Mouse (Mus musculus) liver, embryonic 15.5 days (tissue): Measurements from ENCODE around the gene Dnase1l1. TPM values are rescaled to one million over a fixed set of nuclear protein-coding genes. Genes with fewer than 3 reads are reported as not detected.

Source experiments
- ATAC-seq: fragments of 200-750 bp; cut with Nextera tagmentation; 2 replicates; pipeline ENCODE4 v1.8.0; 2017; ENCODE audit warnings: moderate number of reproducible peaks, mild to moderate bottlenecking, moderate library complexity; ENCODE audit not compliant: insufficient read depth
- H3K27ac ChIP-seq: fragments of 300-500 bp; sonication (generic); replicated peaks from 2 replicates; pipeline ENCODE4 v1.5.1; 2015; ENCODE audit warnings: mild to moderate bottlenecking, inconsistent platforms
- H3K27me3 ChIP-seq: fragments of 300-500 bp; sonication (generic); 2 replicates; pipeline ENCODE4 v1.6.1; 2015; ENCODE audit warnings: mild to moderate bottlenecking, inconsistent platforms
- H3K36me3 ChIP-seq: fragments of 300-500 bp; sonication (generic); replicated peaks from 2 replicates; pipeline ENCODE4 v1.6.1; 2015; ENCODE audit warnings: moderate library complexity, mild to moderate bottlenecking, inconsistent platforms
- H3K4me1 ChIP-seq: fragments of 300-500 bp; sonication (generic); replicated peaks from 2 replicates; pipeline ENCODE4 v1.6.1; 2015; ENCODE audit warnings: inconsistent platforms
- H3K4me2 ChIP-seq: fragments of 300-500 bp; sonication (generic); 2 replicates; pipeline ENCODE4 v1.6.1; 2015; ENCODE audit warnings: moderate library complexity, mild to moderate bottlenecking, inconsistent platforms
- H3K4me3 ChIP-seq: fragments of 300-500 bp; sonication (generic); replicated peaks from 2 replicates; pipeline ENCODE4 v1.5.1; 2015; ENCODE audit warnings: mild to moderate bottlenecking, inconsistent platforms
- H3K9ac ChIP-seq: fragments of 300-500 bp; sonication (generic); 2 replicates; pipeline ENCODE4 v1.6.1; 2015; ENCODE audit warnings: moderate library complexity, mild to moderate bottlenecking, inconsistent platforms
- H3K9me3 ChIP-seq: fragments of 300-500 bp; sonication (generic); replicated peaks from 2 replicates; pipeline ENCODE4 v1.6.1; 2016; ENCODE audit warnings: inconsistent platforms
- WGBS: fragments of 180-500 bp; shearing (Covaris S2); methylation state at CpG from one replicate; pipeline ENCODE4 v1.1.7; 2015; ENCODE audit warnings: mixed read lengths; ENCODE audit not compliant: insufficient replicate concordance; 5-methylcytosine and 5-hydroxymethylcytosine counted together
- polyA plus RNA-seq: library from polyadenylated mRNA; unstranded; fragments of >200 nt; fragmentation: Nextera tagmentation; extraction: Ambion mirVana; gene quantifications from 2 replicates; pipeline ENCODE4 v1.2.1, GENCODE M21; 2015

Gene Dnase1l1
- polyA plus RNA-seq, 1 experiment from 2014 or later: 24.5 TPM

DNA sequence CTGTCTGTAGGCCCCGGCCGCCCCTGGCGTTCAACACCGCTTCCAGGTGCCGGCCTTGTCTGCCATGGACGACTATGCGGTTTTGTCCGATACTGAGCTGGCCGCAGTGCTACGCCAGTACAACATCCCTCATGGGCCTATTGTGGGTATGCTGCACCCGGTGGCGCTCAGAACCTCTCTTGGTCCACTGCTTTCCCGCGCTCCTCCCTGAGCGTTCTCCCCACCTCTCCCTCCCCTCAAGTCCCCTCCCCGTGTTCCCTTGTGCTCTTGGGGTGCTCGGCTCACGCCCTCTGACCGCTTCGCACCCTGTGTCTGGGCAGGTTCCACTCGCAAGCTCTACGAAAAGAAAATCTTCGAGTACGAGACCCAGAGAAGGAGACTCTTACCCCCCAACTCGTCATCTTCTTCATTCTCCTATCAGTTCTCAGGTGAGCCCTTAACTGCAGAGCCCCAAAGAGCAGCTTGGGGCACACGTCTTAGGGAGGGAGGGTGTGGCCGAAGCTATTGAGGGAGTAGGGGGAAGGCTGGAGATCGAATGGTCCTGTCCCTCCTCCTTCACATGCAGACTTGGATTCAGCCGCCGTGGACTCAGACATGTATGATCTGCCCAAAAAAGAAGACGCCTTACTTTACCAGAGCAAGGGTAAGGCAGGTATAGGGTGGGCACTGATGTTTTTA is 27.1 kb downstream of the Dnase1l1 start:
- 21% methylated on average over 31 of the region's 31 CpGs for WGBS

DNA sequence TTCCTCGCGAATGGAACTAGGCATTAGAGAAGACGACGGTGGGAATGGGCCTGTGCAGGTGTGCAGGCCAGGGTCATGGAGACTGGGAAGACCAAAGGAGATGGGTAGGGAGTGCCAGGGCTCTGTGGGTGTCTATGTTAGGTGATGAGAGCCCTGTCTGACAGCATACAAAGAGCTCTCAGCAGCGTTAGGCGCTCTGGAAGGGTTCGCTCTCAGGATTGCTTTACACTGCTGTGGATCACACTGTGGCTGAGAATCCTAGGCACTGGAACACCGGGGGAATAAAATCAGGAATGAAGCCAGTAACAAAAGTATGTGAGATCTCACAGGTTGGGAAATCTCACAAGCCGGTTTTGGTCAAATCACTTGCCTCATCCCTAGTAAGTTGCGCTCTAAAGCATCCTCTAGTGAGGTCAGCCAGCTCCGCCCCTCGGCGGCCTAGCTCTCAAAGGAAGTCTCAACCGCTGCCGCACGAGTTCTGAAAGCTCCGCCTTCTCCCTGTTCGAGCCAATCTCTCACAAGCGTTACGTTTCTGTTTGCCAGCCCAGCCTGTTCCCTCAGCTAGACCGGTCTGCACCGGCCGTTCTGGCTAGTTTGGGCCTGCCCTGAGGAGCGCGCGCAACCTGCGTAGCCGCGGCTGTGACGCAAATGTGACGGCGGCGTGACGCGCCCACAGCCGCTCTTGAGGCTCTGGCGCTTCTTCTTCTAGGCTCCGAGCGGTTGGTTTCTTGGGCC is 27.8 kb downstream of the Dnase1l1 start, which contains the start of gene Emd:
Gene Emd (plus strand): TSS at position 535 of the 735 bp plus-strand sequence.
- 0 out of 2 replicates have a peak, but pooled peaks cover 5% of the 10 kb centered on the region for H3K36me3 ChIP-seq
- WGBS: 26% methylated on average over 39 of the region's 39 CpGs
- peaks cover 16% of the 10 kb centered on the region for H3K4me1 ChIP-seq
- H3K4me2 ChIP-seq: peak within 1 kb of the TSS; percentile 79
- peaks cover 6% of the 10 kb centered on the region; the same call in 1 of the 2 replicates for H3K27me3 ChIP-seq
- peak within 1 kb of the TSS; percentile 66 for H3K9ac ChIP-seq
- peak within 1 kb of the TSS; percentile 68 for H3K4me3 ChIP-seq
- H3K9me3 ChIP-seq: no peaks in the 10 kb centered on the region
- H3K27ac ChIP-seq: peak within 1 kb of the TSS; percentile 91
- ATAC-seq: peak; percentile 96

More for the DNA sequence above, 27.1 kb downstream of the Dnase1l1 start:
- peak overlapping the region; percentile 68 for H3K4me3 ChIP-seq
- H3K4me2 ChIP-seq: peak overlapping the region; percentile 79
- no peaks in the 10 kb centered on the region; the same call in 1 of the 2 replicates for H3K27me3 ChIP-seq
- H3K9ac ChIP-seq: peak overlapping the region; percentile 66
- H3K9me3 ChIP-seq: no peaks in the 10 kb centered on the region
- H3K27ac ChIP-seq: peak overlapping the region; percentile 91
- peaks cover 10% of the 10 kb centered on the region for H3K4me1 ChIP-seq
- ATAC-seq: peak; percentile 66
- 0 out of 2 replicates have a peak, but pooled peaks cover 5% of the 10 kb centered on the region for H3K36me3 ChIP-seq

DNA sequence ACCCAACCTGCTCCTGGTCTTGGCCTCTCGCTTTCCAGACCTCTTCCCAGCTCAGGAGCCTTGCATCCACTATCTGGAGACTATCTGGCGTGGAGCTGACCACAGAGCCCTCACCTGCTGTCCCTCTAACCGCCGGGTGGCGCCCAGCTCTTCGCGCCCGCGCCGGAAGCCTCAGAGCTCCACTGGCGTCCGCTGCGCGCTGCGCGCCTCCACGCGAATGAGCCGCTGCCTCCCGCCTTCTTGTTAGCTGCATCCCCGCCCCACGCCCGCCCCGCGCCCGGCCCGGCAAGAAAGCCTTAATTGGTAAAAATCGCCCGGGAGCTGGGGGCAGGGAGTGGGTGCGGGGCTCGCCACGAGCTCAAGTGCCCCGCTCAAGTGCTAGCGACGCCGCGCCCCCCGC is 32.5 kb downstream of the Dnase1l1 start, which contains the start of gene Flna:
Gene Flna (minus strand): TSS at position 206 of the 400 bp plus-strand sequence.
- H3K4me2 ChIP-seq: peak within 1 kb of the TSS; percentile 68
- ATAC-seq: no peak
- peaks cover 28% of the 10 kb centered on the region for H3K4me1 ChIP-seq
- 12% methylated on average over 38 of the region's 38 CpGs for WGBS
- H3K36me3 ChIP-seq: no peaks in the 10 kb centered on the region
- H3K27me3 ChIP-seq: peaks cover 11% of the 10 kb centered on the region; the same call in 1 of the 2 replicates
- H3K27ac ChIP-seq: no peak within 1 kb of the TSS
- H3K9ac ChIP-seq: peak within 1 kb of the TSS; percentile 37; the same call in 1 of the 2 replicates
- H3K9me3 ChIP-seq: no peaks in the 10 kb centered on the region
- peak within 1 kb of the TSS; percentile 46 for H3K4me3 ChIP-seq

DNA sequence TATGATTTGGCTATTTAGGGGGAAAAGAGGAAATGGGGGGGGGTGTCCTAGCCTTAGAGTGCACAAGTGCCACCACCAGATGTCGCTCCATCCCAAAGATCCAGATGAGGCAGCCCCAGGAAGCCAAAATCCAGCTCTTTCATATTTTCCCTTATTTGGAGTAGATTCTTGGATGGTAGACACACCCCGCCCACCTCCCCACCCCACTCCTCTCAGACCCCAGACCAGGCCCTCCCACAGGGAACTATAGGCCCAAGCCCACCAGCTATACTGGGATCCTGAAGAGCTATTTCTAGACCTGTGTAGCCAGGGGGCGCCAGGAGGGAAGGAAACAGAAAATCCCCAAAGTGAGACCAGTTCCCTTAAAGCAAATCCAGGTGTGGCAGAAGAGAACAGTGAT is 33.5 kb downstream of the Dnase1l1 start:
- Histone ChIP-seq H3K4me2 (peak overlapping the region; percentile 68), H3K4me1 (peaks cover 37% of the 10 kb centered on the region), H3K9me3 (no peaks in the 10 kb centered on the region), H3K36me3 (no peaks in the 10 kb centered on the region), H3K4me3 (0 out of 2 replicates have a peak overlapping the region, but pooled peaks have one; percentile 46), H3K27ac (no peak overlapping the region), H3K9ac (no peak overlapping the region), H3K27me3 (peaks cover 11% of the 10 kb centered on the region; the same call in 1 of the 2 replicates)
- WGBS: 7% methylated on average over 3 of the region's 3 CpGs
- no peak for ATAC-seq

DNA sequence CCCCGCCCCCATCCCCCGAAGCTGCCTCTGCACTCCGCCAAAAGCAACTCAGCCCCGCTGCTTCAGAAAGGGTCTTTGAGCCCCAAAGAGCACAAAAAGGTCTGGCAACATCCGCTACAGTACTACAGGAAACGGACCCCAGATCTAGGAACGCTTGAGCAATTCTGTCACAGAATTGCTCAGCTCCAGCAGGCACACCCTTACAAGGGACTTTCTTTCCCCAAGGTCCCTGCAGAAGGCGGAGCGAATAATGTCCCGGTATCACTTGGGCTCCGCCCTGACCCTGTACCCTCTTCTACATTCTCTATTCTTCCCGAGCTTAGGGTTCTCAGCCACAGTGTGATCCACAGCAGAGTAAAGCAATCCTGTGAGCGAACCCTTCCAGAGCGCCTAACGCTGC is 35.4 kb downstream of the Dnase1l1 start:
- ATAC-seq: peak; percentile 21
- peaks cover 42% of the 10 kb centered on the region for H3K4me1 ChIP-seq
- WGBS: 26% methylated on average over 15 of the region's 15 CpGs
- peak overlapping the region; percentile 14; the same call in 1 of the 2 replicates for H3K27ac ChIP-seq
- H3K4me2 ChIP-seq: peak overlapping the region; percentile 85
- peaks cover 3% of the 10 kb centered on the region; the same call in 1 of the 2 replicates for H3K36me3 ChIP-seq
- peaks cover 11% of the 10 kb centered on the region; the same call in 1 of the 2 replicates for H3K27me3 ChIP-seq
- H3K9me3 ChIP-seq: no peaks in the 10 kb centered on the region
- peak overlapping the region; percentile 15; the same call in 1 of the 2 replicates for H3K9ac ChIP-seq
- peak overlapping the region; percentile 58 for H3K4me3 ChIP-seq

DNA sequence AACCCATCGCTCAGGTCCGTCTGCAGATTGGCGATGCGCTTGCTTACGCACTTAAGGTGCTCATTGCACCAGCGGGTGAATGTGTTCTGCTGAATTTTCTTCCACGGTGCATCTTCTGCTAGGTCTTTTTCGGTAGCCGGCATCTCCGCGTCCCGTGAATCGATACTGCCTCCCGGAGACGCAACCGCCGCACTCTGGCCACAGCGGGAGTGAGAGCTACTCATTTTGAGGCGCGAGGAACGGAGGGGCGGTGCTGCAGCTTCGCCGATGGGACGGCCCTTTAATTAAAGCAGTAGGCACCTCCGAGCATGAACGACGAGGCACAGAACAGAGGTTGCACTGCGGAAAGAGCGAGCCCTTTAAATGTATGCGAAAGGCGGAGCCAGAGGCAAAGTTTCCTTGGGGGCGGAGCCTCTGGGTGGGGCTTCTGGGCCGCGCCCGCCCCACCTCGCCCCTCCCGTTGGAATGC is 35.9 kb downstream of the Dnase1l1 start:
- Histone ChIP-seq H3K4me2 (peak overlapping the region; percentile 85), H3K4me1 (peaks cover 42% of the 10 kb centered on the region), H3K36me3 (peaks cover 4% of the 10 kb centered on the region; the same call in 1 of the 2 replicates), H3K27ac (peak overlapping the region; percentile 55; the same call in 1 of the 2 replicates), H3K27me3 (peaks cover 11% of the 10 kb centered on the region; the same call in 1 of the 2 replicates), H3K9ac (peak overlapping the region; percentile 45), H3K4me3 (peak overlapping the region; percentile 58), H3K9me3 (no peaks in the 10 kb centered on the region)
- WGBS: 15% methylated on average over 38 of the region's 38 CpGs
- ATAC-seq: peak; percentile 80

DNA sequence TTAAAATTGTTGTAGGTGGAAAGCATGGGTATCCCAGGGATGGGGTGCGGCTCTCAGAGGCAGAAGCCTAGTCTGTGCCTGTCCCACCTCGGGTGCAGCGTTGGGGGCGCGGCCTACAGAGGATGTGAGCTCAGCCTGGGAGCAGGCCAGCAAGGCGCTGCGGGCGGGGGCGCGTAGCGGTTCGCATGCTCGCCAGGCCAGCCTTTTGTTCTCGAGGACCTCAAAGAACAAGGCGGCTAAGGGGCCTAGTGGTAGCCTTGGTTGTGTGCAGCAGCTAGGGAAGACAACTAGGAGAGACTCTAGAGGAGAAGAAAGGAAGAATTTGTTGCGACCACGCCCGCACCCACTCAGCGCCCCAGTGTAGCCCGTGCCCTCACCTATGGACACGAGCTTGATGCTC is 36.5 kb downstream of the Dnase1l1 start:
- H3K9ac ChIP-seq: peak overlapping the region; percentile 45
- H3K9me3 ChIP-seq: no peaks in the 10 kb centered on the region
- peaks cover 10% of the 10 kb centered on the region; the same call in 1 of the 2 replicates for H3K36me3 ChIP-seq
- peak overlapping the region; percentile 85 for H3K4me2 ChIP-seq
- peak overlapping the region; percentile 55; the same call in 1 of the 2 replicates for H3K27ac ChIP-seq
- peak; percentile 43 for ATAC-seq
- H3K4me3 ChIP-seq: peak overlapping the region; percentile 58
- peaks cover 42% of the 10 kb centered on the region for H3K4me1 ChIP-seq
- 14% methylated on average over 21 of the region's 21 CpGs for WGBS
- peaks cover 11% of the 10 kb centered on the region; the same call in 1 of the 2 replicates for H3K27me3 ChIP-seq

DNA sequence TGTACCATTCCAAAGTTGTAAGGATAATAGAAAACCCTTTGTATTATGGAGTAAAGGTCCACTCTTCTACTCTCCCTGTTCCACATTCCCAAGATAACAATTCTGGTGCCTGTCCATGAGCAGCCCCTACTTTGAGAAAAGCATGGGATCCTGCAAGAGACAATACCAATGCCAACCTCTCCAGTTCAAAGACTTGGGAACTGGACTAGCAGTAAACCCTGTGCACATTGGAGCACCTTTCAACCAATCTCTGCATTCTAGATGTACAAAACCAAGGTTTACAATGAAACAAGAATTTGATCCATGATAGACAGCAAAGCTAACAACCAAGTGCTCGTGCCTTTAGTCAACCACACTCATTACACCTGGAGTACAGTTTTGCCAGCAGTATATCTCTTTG is 37.0 kb downstream of the Dnase1l1 start:
- Histone ChIP-seq H3K27me3 (0 out of 2 replicates have a peak, but pooled peaks cover 11% of the 10 kb centered on the region), H3K9ac (peak overlapping the region; percentile 45), H3K27ac (peak overlapping the region; percentile 55), H3K9me3 (no peaks in the 10 kb centered on the region), H3K4me2 (peak overlapping the region; percentile 85), H3K4me3 (peak overlapping the region; percentile 58), H3K36me3 (peaks cover 16% of the 10 kb centered on the region; the same call in 1 of the 2 replicates), H3K4me1 (peaks cover 42% of the 10 kb centered on the region)
- WGBS: 21% methylated on average over 1 of the region's 1 CpGs
- no peak for ATAC-seq

DNA sequence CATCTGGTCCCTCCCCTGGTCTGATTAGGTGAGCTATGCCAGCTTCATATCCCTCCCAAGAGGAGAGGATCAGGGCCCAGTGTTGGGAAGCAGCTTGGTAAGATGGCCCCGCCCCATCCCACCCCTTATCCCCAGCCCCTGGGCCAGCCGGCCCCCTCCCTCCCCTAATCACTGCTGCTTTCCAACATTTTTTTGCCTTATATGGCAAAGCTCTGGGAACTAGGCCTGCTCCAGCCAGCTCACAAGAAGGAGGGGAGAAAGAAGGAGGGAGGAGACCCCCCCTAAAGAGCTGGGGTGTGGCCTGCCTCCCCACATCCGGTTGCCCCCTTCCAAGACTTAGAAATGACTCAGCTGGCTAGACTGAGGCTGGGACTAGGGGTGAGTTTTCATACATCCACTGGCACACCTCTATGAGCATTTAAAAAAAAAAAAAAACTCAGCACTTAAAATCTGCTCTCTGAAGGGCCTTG is 37.5 kb downstream of the Dnase1l1 start:
- Histone ChIP-seq H3K27me3 (0 out of 2 replicates have a peak, but pooled peaks cover 8% of the 10 kb centered on the region), H3K9ac (no peak overlapping the region), H3K36me3 (peaks cover 16% of the 10 kb centered on the region), H3K4me1 (peaks cover 39% of the 10 kb centered on the region), H3K27ac (peak overlapping the region; percentile 55; the same call in 1 of the 2 replicates), H3K9me3 (no peaks in the 10 kb centered on the region), H3K4me2 (peak overlapping the region; percentile 85), H3K4me3 (peak overlapping the region; percentile 58)
- ATAC-seq: no peak
- 26% methylated on average over 3 of the region's 3 CpGs for WGBS

DNA sequence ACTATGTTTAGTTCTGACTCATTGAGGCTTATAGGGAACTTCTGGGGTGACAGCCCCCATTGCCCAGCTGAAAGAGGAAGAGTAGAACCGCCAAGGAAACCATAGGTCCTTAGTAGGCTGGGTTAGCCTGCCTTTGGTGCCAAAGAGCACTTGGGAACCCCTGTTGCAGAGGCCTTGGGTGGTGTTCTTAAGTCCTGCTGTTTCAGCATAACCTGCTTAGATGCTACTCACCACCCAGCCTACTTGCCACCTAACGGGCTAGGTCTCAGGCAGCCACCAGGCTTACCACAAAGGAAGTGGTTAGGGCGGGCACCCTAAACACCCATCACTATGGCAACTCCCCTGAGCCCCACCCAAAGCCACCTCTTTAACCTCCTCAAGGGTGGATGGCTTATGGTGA is 38.3 kb downstream of the Dnase1l1 start:
- H3K9me3 ChIP-seq: no peaks in the 10 kb centered on the region
- H3K4me1 ChIP-seq: peaks cover 31% of the 10 kb centered on the region
- H3K4me3 ChIP-seq: peak overlapping the region; percentile 58
- peak overlapping the region; percentile 85 for H3K4me2 ChIP-seq
- peak overlapping the region; percentile 67 for H3K27ac ChIP-seq
- no peak overlapping the region for H3K9ac ChIP-seq
- 20% methylated on average over 3 of the region's 3 CpGs for WGBS
- peaks cover 16% of the 10 kb centered on the region for H3K36me3 ChIP-seq
- ATAC-seq: peak; percentile 23
- 0 out of 2 replicates have a peak, but pooled peaks cover under 1% of the 10 kb centered on the region for H3K27me3 ChIP-seq
